Mouse (Mus musculus) heart, adult 2 months (tissue): ENCODE measurements around the gene Zfp619.

ENCODE experiments used
- CTCF ChIP-seq: fragments of 200-600 bp; IDR thresholded peaks from 2 replicates; pipeline ENCODE4 v1.8.1; 2022; ENCODE audit warnings: antibody characterized with exemption, mild to moderate bottlenecking, moderate library complexity
- POLR2A ChIP-seq: fragments of 200-500 bp; IDR thresholded peaks from 2 replicates; pipeline ENCODE4 v1.6.1; 2011; ENCODE audit warnings: mild to moderate bottlenecking, low read depth, low read length, control low read depth; ENCODE audit not compliant: insufficient read depth

DNA sequence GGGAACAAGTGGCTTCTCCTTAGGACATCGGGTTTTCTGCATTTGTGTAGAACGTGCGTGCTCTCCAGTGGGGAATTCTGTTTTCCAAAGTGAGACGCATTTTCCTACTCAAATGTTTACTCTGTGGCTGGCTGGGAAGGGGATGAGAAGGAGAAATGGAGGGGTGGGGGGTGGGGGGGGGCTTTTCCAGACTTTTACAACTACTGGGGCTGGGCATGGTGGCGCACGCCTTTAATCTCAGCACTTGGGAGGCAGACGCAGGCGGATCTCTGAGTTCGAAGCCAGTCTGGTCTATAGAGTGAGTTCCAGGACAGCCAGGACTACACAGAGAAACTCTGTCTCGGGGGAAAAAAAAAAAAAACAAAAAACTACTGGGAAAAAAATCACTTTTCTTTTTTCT lies 27.6 kb downstream of the Zfp619 start:
- TF ChIP-seq POLR2A (no peak), CTCF (no peak)
